Mouse (Mus musculus) embryonic fibroblast, embryonic 13.5 days (primary cell): ENCODE data around the gene Slc9a6. TPM values are rescaled to one million over a fixed set of nuclear protein-coding genes. Genes with fewer than 3 reads are reported as not detected.

ENCODE experiments used
- H3K27ac ChIP-seq: 2 replicates; pipeline ENCODE4 v1.5.1; 2012; ENCODE audit warnings: low read length, control low read depth, inconsistent platforms; ENCODE audit not compliant: insufficient read depth
- H3K4me1 ChIP-seq: 2 replicates; pipeline ENCODE4 v1.6.1; 2011; ENCODE audit warnings: low read length; ENCODE audit not compliant: control insufficient read depth, insufficient read depth
- H3K4me3 ChIP-seq: 2 replicates; pipeline ENCODE4 v1.5.1; 2011; ENCODE audit warnings: mild to moderate bottlenecking, control low read depth, low read length; ENCODE audit not compliant: insufficient read depth
- CTCF ChIP-seq: IDR thresholded peaks from 2 replicates; pipeline ENCODE4 v1.5.1; 2011; ENCODE audit warnings: mild to moderate bottlenecking, control low read depth, low read length, moderate library complexity, borderline replicate concordance; ENCODE audit not compliant: insufficient read depth
- POLR2A ChIP-seq: IDR thresholded peaks from 2 replicates; pipeline ENCODE4 v1.6.1; 2011; ENCODE audit warnings: low read depth, mild to moderate bottlenecking, control low read depth, low read length, moderate library complexity
- polyA plus RNA-seq: library from polyadenylated mRNA; stranded (reverse); fragments of >200 nt; gene quantifications from 2 replicates; pipeline ENCODE4 v1.2.4, GENCODE M21; 2011; ENCODE audit warnings: low read depth; ENCODE audit not compliant: missing spikeins, insufficient read length

Slc9a6 gene
- polyA plus RNA-seq, 1 experiment: 24.2 TPM

DNA sequence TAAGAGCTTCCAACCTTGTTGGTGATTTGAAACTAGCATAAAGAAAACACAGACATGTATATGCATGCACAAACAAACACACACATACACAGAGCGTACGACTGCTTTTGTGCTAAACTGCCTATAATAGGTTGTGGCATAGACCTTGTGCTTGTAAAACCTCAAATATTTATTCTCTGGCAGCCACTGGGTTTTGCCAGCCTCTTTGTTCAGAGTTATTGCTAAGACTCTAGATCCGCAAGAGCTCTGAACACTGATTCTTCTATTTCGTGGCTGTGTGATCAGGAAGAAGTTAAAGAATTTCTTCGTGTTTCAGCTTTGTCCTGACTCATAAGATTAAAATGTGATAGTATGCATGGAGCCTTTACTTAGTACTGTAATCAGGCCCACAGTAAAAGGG is 26.6 kb downstream of the Slc9a6 start:
- TF ChIP-seq POLR2A (no peak), CTCF (no peak)
- no peak overlapping the region for H3K4me3 ChIP-seq
- no peak overlapping the region; the same call in 1 of the 2 replicates for H3K27ac ChIP-seq
- H3K4me1 ChIP-seq: no peaks in the 10 kb centered on the region; the same call in 1 of the 2 replicates

DNA sequence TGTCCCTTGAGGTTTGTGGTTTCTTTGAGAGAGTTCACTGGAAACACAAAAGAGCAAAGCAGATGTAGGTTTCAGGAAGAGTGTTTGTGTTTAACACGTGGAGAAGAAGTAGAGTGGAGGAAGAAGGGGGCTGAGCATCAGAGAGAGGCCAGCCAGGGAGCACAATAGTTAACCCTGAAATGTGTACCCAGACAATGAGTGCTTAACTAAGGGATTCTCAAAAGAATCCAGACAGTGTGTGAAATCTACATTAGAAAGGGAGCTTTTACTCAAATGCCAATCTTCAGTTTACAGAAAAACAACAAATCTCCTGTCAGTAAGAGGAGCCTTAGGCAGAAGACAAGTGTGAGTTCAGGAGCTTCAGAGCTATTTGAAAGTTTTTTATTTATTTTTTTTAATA is 30.5 kb downstream of the Slc9a6 start:
- H3K4me3 ChIP-seq: no peak overlapping the region
- H3K27ac ChIP-seq: no peak overlapping the region
- H3K4me1 ChIP-seq: no peaks in the 10 kb centered on the region; the same call in 1 of the 2 replicates
- no peak for TF ChIP-seq CTCF
- TF ChIP-seq POLR2A: no peak

DNA sequence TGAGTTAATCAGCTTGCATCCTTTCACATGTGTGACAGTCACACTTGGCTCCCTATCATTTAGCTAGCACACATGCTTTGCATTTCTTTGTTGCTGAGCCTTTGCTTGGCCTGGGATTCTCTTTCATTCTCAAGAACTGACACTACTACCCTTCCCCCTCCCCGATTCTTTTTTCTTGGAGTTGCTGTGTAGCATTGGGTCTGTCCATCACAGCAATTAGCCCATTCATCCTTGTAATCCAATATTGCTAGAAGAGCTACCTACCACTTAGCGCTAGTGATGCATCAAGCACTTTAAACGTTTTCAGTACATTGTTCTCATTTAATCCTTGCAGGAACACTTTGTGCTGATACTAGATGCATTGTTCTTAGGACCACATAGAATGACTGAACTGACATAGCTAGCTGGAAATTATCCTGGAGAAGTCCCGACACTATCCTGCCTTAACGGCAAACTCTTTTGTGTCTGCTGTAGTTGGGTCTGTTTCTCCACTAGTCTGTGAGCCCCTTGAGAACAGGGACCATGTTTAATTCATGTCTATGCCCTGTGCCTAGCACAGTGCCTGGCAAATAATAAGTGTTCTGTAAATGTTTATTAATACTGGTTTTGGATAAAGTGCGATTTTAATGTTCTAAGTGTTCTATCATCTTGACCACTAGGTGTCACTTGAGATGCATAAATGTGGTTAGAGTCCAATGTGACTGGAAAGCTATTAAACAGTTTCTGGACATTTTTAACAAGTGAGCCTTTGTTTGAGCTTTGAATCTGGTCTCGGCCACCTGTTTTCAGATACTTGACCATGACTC is 40.2 kb downstream of the Slc9a6 start:
- no peak overlapping the region for H3K27ac ChIP-seq
- no peak overlapping the region for H3K4me3 ChIP-seq
- peaks cover 6% of the 10 kb centered on the region for H3K4me1 ChIP-seq
- no peak for TF ChIP-seq POLR2A
- TF ChIP-seq CTCF: no peak

DNA sequence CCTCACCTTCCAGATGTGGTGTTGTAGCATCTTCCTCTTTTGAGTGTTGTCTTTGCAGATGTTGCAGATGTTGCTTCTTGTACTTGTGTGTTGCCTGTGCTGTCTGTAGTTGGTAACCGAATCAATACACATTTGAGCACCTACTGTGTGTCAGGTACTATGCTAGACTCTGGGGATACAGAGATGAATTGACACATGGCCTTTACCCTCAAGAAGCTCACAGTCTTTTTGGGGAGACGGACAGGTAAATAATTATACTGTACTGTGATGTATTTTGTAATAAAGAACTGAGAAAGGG is 40.7 kb downstream of the Slc9a6 start:
- Histone ChIP-seq H3K4me1 (peaks cover 6% of the 10 kb centered on the region), H3K4me3 (no peak overlapping the region), H3K27ac (0 out of 2 replicates have a peak overlapping the region, but pooled peaks have one; percentile 47)
- TF ChIP-seq POLR2A: no peak
- TF ChIP-seq CTCF: no peak

DNA sequence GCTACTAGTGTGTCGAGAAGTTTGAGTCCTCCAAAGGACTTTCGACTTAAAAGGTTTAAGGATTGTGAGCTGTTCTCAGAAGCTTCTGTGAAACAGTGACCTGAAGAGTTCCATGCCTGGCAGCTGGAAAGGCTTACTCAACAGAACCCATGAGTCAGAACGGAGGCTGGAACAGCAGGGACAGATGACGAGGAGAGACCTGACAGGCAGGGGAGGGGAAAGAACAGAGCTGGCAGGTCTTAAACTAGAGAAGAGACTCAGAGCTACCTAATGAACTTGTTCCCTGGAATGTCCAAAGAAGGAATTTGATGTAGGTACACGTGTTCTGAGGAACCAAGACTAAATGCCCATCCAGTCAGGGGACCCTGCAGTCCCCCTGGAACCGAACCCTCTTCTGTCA is 41.3 kb downstream of the Slc9a6 start:
- H3K27ac ChIP-seq: peak overlapping the region; percentile 65; the same call in 1 of the 2 replicates
- no peak overlapping the region for H3K4me3 ChIP-seq
- no peak for TF ChIP-seq POLR2A
- TF ChIP-seq CTCF: no peak
- peaks cover 6% of the 10 kb centered on the region for H3K4me1 ChIP-seq

DNA sequence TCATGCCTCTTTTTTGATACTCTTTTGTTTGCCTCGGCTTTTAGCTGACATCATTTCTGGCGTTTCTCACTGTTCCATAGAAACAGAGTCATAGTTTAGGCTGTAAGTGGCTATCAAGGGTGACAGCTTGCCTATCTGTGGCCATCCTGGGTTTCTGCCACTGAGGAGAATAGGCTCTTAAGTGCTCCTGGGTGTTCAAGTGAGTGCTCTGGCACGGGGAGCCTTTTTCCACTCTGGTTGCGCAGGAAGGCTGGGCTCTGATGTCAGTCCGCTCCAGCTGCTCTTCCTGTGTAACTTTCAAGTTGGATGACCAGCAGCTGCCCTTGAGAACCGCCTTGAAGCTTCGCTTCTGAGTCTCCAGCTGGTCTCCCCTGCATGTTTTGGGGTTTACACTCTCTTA is 42.2 kb downstream of the Slc9a6 start:
- Histone ChIP-seq H3K27ac (0 out of 2 replicates have a peak overlapping the region, but pooled peaks have one; percentile 17), H3K4me1 (peaks cover 6% of the 10 kb centered on the region), H3K4me3 (no peak overlapping the region)
- no peak for TF ChIP-seq CTCF
- TF ChIP-seq POLR2A: no peak

DNA sequence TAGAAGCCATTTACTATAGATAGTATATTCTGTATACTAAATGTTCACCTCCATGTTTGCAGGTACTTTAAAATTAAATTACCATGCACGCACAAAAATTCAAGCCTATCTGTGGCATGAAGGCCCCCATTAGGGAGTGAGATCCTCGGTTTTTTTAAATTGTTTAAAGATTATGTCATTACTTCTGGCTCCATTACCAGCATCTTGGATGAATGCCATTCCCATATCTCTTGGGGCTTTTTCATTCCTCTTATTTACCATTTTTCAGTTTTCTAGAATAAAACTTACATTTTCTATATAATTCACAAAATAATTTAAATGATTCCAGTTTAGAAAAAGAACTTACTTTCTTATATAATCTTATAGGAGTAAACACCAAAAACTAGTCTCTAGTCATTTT is 46.1 kb downstream of the Slc9a6 start:
- no peak overlapping the region for H3K4me3 ChIP-seq
- no peak overlapping the region for H3K27ac ChIP-seq
- TF ChIP-seq POLR2A: no peak
- TF ChIP-seq CTCF: no peak
- peaks cover 3% of the 10 kb centered on the region for H3K4me1 ChIP-seq

DNA sequence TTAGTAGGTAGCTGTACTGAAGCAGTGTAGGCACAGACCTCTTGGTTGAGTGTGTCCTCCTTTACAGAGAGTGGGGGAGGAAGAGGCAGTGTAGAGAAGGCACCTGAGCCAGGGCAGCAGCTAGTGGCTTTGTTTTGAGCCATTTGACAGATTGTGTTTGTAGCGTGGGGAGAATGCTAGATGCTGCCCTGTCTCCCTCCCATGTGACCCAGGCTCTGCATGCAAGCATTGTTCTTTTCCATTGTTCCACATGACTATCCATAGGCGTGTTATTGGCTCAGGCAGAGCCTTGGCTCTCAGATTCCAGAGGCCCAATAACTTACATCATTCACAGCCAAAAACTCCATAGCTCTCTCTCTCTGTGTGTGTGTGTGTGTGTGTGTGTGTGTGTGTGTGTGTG is 49.7 kb downstream of the Slc9a6 start:
- no peak for TF ChIP-seq CTCF
- TF ChIP-seq POLR2A: no peak
- H3K27ac ChIP-seq: no peak overlapping the region
- no peak overlapping the region for H3K4me3 ChIP-seq
- H3K4me1 ChIP-seq: no peaks in the 10 kb centered on the region

DNA sequence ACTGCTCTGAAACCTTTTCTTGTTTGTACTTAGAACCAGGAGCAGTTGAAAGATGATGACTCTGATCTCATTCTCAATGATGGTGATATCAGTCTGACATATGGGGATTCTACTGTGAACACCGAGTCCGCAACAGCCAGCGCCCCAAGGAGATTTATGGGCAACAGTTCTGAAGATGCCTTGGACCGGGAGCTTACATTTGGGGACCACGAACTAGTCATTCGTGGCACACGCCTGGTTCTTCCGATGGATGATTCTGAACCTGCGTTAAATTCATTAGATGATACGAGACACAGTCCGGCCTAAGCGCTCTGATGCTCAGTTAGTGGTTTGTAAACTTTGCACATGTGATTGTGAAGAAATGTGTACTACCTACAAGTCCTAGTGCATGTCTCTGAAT is 51.6 kb downstream of the Slc9a6 start:
- Histone ChIP-seq H3K27ac (no peak overlapping the region), H3K4me1 (no peaks in the 10 kb centered on the region), H3K4me3 (no peak overlapping the region)
- no peak for TF ChIP-seq CTCF

DNA sequence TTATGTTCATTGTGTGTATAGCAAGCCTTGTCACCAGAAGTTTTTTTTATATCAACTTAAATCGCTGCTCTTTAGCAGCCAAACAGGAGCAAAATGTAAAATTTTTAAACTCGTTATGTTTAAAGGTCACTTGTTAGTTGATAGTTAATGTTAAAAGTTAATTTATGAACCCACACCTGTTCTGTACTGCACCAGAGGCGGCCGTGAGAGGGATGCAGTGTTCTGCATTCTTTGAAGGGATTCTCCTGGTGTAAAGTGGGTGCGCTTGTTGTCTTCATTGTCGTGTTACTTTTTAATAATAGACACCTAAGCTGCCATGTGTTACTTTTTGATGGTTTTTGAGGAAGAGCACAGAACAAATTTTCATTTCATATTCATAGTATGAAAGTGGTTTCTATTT is 52.8 kb downstream of the Slc9a6 start:
- Histone ChIP-seq H3K4me1 (no peaks in the 10 kb centered on the region), H3K27ac (no peak overlapping the region), H3K4me3 (no peak overlapping the region)
- TF ChIP-seq POLR2A (no peak), CTCF (no peak)

DNA sequence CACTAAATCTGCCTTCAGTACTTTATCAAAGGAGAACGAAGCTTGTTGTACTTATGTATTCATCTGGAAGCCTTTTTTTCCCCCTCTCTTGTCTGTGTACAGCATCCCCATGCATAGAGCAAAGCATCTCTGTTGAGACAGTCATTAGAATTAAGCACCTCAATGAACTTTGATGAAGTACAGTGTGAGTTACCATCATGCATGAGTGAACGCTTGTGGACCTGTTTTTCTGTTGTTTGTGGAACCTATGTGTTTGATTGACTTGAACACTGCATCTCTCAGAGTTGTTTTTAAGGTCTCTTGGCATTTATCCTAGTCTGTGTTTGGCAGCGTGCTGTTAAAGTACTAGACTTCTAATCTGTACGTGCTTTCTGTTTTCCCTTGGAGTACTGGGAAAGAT is 53.8 kb downstream of the Slc9a6 start:
- H3K4me3 ChIP-seq: no peak overlapping the region

More for the DNA sequence above, 53.8 kb downstream of the Slc9a6 start:
- Histone ChIP-seq H3K4me1 (no peaks in the 10 kb centered on the region; the same call in 1 of the 2 replicates), H3K27ac (no peak overlapping the region)
- TF ChIP-seq POLR2A: no peak
- TF ChIP-seq CTCF: no peak
